Mouse (Mus musculus): ENCODE measurements around the gene Ccna1. TPM values are rescaled to one million over a fixed set of nuclear protein-coding genes. Genes with fewer than 3 reads are reported as not detected.
A peak's percentile ranks its signal among the peaks of the same experiment; 100 is the strongest.

The Ccna1 gene
- polyA plus RNA-seq, 1 experiment from 2014 or later, result not detected

DNA sequence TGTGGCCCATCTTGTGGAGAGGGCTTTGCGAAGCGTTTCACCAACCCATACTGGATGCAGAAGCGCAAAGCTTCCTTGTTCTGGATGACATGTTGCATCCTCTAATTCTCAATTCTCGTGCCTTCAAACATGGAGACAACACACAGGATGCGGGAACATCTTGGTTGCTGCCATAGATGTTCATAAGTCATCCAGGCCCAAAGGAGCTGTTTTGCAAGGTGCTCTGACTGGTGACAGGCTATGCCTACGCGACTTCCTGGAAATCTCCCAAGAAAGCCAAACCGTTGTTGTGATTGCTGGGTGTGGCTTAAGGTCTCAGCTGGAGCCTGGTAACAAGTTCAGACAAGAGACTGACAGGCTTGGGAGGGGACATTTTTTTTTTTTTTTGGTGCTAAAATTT, 1.1 kb upstream of the Ccna1 start:
- no peak overlapping the region for H3K9ac ChIP-seq (replicated peaks)

DNA sequence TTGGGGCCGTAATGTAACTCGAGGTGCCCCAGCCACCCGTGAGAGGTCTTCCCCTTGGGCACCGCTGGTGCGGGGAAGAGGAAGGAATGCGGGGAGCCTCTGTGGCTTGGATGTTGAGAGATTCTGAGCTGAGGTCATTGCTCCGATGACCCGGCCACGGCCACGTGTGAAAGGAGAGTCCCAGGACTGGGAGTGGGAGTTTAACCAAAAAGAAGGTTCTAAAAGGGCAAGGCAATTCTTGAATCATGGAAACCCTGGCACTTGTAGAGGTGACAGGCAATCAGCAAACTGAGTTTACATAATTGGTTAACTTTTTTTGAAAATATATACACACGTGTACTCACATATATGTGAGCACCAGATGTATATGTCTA, 433 bp upstream of the Ccna1 start:
- H3K27me3 ChIP-seq (ENCODE audit: insufficient read depth, low read length), result peaks cover 27% of the 10 kb centered on the region
- ATAC-seq, result no peak
- no peak for DNase-seq
- H3K9me3 ChIP-seq (ENCODE audit: low read length), result no peaks in the 10 kb centered on the region
- no peaks in the 10 kb centered on the region for H3K36me3 ChIP-seq (replicated peaks; ENCODE audit: insufficient read depth, low read length)
- H3K4me3 ChIP-seq (ENCODE audit: low read depth, low read length), result peak overlapping the region; percentile 40; the same call in 1 of the 2 replicates
- peak overlapping the region; percentile 77 for H3K4me2 ChIP-seq (ENCODE audit: low read depth, low read length)
- no peak for TF ChIP-seq EP300 (IDR thresholded peaks at IDR 0.05; ENCODE audit: low read depth)
- no peak for TF ChIP-seq CTCF (IDR thresholded peaks at IDR 0.05; ENCODE audit: low read depth)
- H3K4me1 ChIP-seq (ENCODE audit: insufficient read depth), result peaks cover 11% of the 10 kb centered on the region
- H3K9ac ChIP-seq (replicated peaks), result no peak overlapping the region
- H3K27ac ChIP-seq (ENCODE audit: low read depth), result no peak overlapping the region
- WGBS (ENCODE audit: insufficient replicate concordance), result 8% methylated on average over 11 of the region's 11 CpGs

More for the DNA sequence above, 1.1 kb upstream of the Ccna1 start:
- 56% methylated on average over 8 of the region's 8 CpGs for WGBS (ENCODE audit: insufficient replicate concordance)
- H3K36me3 ChIP-seq (replicated peaks; ENCODE audit: insufficient read depth, low read length), result no peaks in the 10 kb centered on the region
- no peak overlapping the region for H3K4me3 ChIP-seq (ENCODE audit: low read depth, low read length)
- H3K4me1 ChIP-seq (ENCODE audit: insufficient read depth), result peaks cover 11% of the 10 kb centered on the region
- H3K27me3 ChIP-seq (ENCODE audit: insufficient read depth, low read length), result peaks cover 27% of the 10 kb centered on the region
- no peak overlapping the region for H3K4me2 ChIP-seq (ENCODE audit: low read depth, low read length)
- ATAC-seq (no peak), DNase-seq (no peak)
- no peak overlapping the region for H3K27ac ChIP-seq (ENCODE audit: low read depth)
- no peak for TF ChIP-seq CTCF (IDR thresholded peaks at IDR 0.05; ENCODE audit: low read depth)
- no peak for TF ChIP-seq EP300 (IDR thresholded peaks at IDR 0.05; ENCODE audit: low read depth)
- H3K9me3 ChIP-seq (ENCODE audit: low read length), result no peaks in the 10 kb centered on the region

DNA sequence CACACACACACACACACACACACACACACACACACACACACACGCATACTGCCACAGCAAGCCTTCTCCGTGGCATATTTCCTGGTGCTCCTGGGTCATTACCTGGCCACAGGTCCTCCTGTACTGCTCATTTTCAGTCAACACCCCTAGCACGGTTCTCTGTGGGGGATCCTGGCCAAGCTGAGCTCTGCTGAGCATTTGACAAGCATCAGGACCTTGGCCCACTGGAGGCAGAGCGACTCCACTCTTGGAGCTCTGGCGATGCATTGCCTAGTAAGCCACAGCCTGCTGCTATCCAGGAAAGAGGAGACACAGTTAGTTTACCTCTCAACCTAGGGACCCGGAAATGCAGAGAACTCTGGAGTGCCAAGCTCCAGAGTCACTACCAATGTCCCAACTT, 1.1 kb downstream of the Ccna1 start:
- Histone ChIP-seq H3K36me3 (replicated peaks; ENCODE audit: insufficient read depth, low read length) (no peaks in the 10 kb centered on the region), H3K9ac (replicated peaks) (no peak overlapping the region), H3K9me3 (ENCODE audit: low read length) (no peaks in the 10 kb centered on the region), H3K27ac (ENCODE audit: low read depth) (no peak overlapping the region), H3K27me3 (ENCODE audit: insufficient read depth, low read length) (peaks cover 27% of the 10 kb centered on the region), H3K4me3 (ENCODE audit: low read depth, low read length) (no peak overlapping the region), H3K4me2 (ENCODE audit: low read depth, low read length) (no peak overlapping the region), H3K4me1 (ENCODE audit: insufficient read depth) (peaks cover 11% of the 10 kb centered on the region)
- WGBS (ENCODE audit: insufficient replicate concordance), result 49% methylated on average over 6 of the region's 6 CpGs
- no peak for ATAC-seq
- no peak for DNase-seq
- no peak for TF ChIP-seq CTCF (IDR thresholded peaks at IDR 0.05; ENCODE audit: low read depth)
- TF ChIP-seq EP300 (IDR thresholded peaks at IDR 0.05; ENCODE audit: low read depth), result no peak

DNA sequence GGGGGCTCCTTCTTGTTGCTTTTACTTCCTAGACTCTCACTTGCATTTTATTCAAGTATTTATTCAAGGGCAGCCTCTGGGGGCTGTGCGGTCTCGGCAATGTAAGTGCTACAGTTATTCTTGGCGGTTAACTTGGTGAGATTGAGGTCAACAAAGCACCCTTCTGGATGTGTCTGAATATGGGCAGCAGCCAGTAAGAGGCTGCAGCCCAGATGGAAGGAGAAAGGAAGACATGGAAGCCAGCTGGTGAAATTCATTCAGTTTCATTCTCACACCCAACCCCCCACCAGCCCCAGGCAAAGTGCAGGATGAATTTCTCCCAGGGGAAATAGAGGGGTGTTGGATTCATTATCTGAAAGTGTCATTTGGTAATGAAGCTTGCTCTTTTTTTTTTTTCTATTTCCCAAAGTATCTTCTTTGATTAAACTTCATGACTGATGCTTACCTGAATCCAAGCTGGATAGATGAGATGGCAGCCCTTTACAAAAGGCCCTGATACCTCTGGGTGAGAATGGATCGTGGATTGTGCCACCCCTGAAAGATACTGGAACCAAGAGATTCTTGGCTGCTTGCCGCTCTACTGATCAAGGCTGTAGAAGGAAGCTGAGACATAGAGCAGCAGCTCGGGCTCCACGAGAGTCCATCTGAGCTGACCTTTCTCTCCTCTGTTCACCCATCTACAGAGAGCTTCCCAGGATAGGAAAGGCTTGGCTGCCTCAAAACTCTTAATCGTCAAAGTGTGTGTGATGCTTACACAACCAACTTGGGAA, 10.5 kb downstream of the Ccna1 start:
- WGBS (ENCODE audit: insufficient replicate concordance), result 77% methylated on average over 8 of the region's 8 CpGs
- Histone ChIP-seq H3K9ac (replicated peaks) (no peak overlapping the region), H3K4me2 (ENCODE audit: low read depth, low read length) (no peak overlapping the region), H3K36me3 (replicated peaks; ENCODE audit: insufficient read depth, low read length) (no peaks in the 10 kb centered on the region), H3K27ac (ENCODE audit: low read depth) (no peak overlapping the region), H3K27me3 (ENCODE audit: insufficient read depth, low read length) (no peaks in the 10 kb centered on the region), H3K4me1 (ENCODE audit: insufficient read depth) (no peaks in the 10 kb centered on the region), H3K4me3 (ENCODE audit: low read depth, low read length) (no peak overlapping the region), H3K9me3 (ENCODE audit: low read length) (no peaks in the 10 kb centered on the region)
- TF ChIP-seq CTCF (IDR thresholded peaks at IDR 0.05; ENCODE audit: low read depth) (no peak), EP300 (IDR thresholded peaks at IDR 0.05; ENCODE audit: low read depth) (no peak)
- DNase-seq (no peak), ATAC-seq (no peak)

GRCm38 (mm10) chr3:55037608-55038007, 17.7 kb downstream of the Ccna1 start:
- Histone ChIP-seq H3K27me3 (ENCODE audit: insufficient read depth, low read length) (no peaks in the 10 kb centered on the region), H3K9ac (replicated peaks) (no peak overlapping the region), H3K4me3 (ENCODE audit: low read depth, low read length) (no peak overlapping the region), H3K4me2 (ENCODE audit: low read depth, low read length) (no peak overlapping the region), H3K9me3 (ENCODE audit: low read length) (no peaks in the 10 kb centered on the region), H3K27ac (ENCODE audit: low read depth) (no peak overlapping the region), H3K36me3 (replicated peaks; ENCODE audit: insufficient read depth, low read length) (no peaks in the 10 kb centered on the region), H3K4me1 (ENCODE audit: insufficient read depth) (no peaks in the 10 kb centered on the region)
- WGBS (ENCODE audit: insufficient replicate concordance), result 68% methylated on average over 5 of the region's 5 CpGs
- DNase-seq (no peak), ATAC-seq (peak; percentile 71)
- TF ChIP-seq CTCF (IDR thresholded peaks at IDR 0.05; ENCODE audit: low read depth), result no peak
- peak; percentile 32; the same call in 1 of the 2 replicates for TF ChIP-seq EP300 (IDR thresholded peaks at IDR 0.05; ENCODE audit: low read depth)

GRCm38 (mm10) chr3:55027271-55027840, 27.9 kb downstream of the Ccna1 start:
- WGBS (ENCODE audit: insufficient replicate concordance), result 65% methylated on average over 7 of the region's 7 CpGs
- DNase-seq (no peak), ATAC-seq (no peak)
- H3K9ac ChIP-seq (replicated peaks), result no peak overlapping the region
- no peak overlapping the region for H3K27ac ChIP-seq (ENCODE audit: low read depth)
- TF ChIP-seq EP300 (IDR thresholded peaks at IDR 0.05; ENCODE audit: low read depth), result no peak
- TF ChIP-seq CTCF (IDR thresholded peaks at IDR 0.05; ENCODE audit: low read depth), result no peak
- H3K4me1 ChIP-seq (ENCODE audit: insufficient read depth), result 0 out of 2 replicates have a peak, but pooled peaks cover 2% of the 10 kb centered on the region
- no peak overlapping the region for H3K4me3 ChIP-seq (ENCODE audit: low read depth, low read length)
- no peaks in the 10 kb centered on the region for H3K27me3 ChIP-seq (ENCODE audit: insufficient read depth, low read length)
- H3K9me3 ChIP-seq (ENCODE audit: low read length), result no peaks in the 10 kb centered on the region
- H3K36me3 ChIP-seq (replicated peaks; ENCODE audit: insufficient read depth, low read length), result no peaks in the 10 kb centered on the region
- no peak overlapping the region for H3K4me2 ChIP-seq (ENCODE audit: low read depth, low read length)
